Mouse (Mus musculus) natural killer cell, adult 2 months (primary cell): ENCODE data around the gene Aunip.

ENCODE experiments used
- DNase-seq, 2 experiments: peaks; one replicate each; pipeline ENCODE4 v3.0.0; 2022; ENCODE audit warnings: low spot score in 2 of 2

Gene Aunip

GRCm38 (mm10) chr4:134515614-134516013 is 4.8 kb downstream of the Aunip start:
- no peak for DNase-seq

DNA sequence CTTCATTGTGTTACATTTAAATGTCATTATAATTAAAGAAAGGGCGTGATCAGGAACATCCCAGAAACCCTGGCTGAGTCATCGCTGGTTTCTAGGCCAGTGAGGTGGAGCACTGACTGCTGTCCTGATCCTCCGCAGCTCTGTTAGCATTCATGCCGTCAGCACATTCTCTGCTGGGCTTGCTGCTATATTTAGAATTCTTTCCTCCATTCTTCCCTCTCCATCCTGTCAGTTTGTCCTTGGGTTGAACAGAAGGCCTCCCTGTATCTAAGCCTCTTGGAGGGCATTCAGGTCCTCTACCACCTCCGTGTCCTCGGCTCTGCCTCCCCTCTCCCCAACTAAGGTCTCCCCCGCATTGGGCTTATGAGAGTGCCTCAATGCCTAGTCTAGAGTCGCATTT is 6.2 kb downstream of the Aunip start:
- DNase-seq, result no peak

DNA sequence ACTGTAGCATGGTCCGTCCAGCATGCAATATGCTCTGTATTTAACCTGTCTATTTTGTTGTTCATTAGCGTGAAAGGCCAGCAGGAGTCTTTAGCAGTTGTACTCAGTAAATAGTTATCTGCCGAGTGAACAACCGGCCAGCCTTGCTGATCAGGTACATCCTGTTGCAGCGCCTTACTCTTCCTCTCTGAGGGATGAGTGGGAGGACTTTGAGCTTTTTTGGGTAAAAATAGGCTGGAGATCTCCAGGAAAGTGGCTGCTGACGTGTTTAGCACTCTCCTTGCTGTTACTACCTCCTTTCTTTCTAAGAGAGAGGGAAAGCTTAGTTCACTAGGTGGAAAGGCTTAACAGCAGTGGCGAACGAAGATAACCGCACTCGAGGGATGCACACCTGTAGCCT is 6.9 kb downstream of the Aunip start:
- DNase-seq, result no peak

- no peak for DNase-seq
Measured at GRCm38 (mm10) chr4:134518541-134518940, 7.7 kb downstream of the Aunip start.

DNA sequence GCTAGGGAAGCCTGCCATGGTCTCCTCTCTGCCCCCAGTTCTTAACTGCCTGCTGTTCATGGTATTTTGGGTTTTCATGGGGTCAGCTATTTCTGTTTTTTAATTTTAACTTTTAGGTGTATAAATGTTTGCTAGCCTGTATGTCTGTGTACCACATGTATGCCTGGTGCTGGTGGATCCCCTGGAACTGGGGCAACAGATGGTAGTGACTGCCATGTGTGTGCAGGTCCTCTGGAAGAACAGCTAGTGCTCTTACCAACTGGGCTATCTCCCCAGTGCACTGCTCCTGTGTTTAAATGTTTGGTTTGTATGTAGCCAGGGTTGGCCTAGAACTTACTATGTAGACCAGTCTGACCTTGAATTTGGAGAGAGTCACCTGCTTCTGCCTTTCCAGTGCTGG is 8.5 kb downstream of the Aunip start:
- DNase-seq, result no peak

- no peak for DNase-seq
Measured at GRCm38 (mm10) chr4:134523447-134523846, 12.6 kb downstream of the Aunip start.

GRCm38 (mm10) chr4:134525806-134526205 is 15.0 kb downstream of the Aunip start:
- DNase-seq, result no peak

DNA sequence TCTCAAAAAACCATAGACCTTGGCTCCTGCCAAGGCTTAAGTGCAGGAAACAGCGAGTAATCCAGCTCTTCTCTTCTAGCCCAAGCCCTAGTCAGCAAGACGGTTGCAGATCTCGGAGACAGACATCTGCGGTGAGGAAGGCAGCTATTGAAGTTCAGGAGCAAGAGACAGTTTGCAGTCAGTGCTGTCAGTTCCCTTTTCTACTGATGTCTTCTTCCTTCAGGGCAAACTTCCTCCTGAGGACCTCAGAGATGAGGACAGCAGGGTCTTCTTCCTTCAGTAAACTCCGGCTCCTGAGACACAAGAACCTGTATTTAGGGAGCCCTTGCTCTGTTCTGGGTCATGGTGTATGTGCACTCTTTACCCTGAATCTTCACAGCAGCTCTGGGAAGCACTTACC is 15.4 kb downstream of the Aunip start:
- DNase-seq, result no peak

DNA sequence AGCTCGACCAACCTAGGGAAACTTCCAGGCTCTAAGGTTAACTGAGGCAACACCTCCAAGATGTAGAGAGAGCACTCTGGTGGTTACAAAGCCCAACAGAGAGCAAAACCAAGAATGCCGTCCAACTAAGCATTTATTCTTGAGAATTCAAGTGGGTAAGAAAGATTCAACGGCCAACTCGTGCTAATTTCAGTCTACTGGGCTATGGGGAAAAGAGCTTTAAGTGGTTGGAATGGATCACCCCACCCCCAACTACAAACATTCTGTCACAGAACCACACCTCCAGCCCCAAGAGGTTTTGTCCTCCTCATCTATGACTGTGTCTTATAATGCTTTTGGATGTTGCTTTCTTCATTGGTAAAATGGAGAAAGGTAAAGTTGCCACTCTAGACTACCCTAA is 22.1 kb downstream of the Aunip start:
- DNase-seq, result no peak

GRCm38 (mm10) chr4:134533421-134533820 is 22.6 kb downstream of the Aunip start:
- no peak for DNase-seq

DNA sequence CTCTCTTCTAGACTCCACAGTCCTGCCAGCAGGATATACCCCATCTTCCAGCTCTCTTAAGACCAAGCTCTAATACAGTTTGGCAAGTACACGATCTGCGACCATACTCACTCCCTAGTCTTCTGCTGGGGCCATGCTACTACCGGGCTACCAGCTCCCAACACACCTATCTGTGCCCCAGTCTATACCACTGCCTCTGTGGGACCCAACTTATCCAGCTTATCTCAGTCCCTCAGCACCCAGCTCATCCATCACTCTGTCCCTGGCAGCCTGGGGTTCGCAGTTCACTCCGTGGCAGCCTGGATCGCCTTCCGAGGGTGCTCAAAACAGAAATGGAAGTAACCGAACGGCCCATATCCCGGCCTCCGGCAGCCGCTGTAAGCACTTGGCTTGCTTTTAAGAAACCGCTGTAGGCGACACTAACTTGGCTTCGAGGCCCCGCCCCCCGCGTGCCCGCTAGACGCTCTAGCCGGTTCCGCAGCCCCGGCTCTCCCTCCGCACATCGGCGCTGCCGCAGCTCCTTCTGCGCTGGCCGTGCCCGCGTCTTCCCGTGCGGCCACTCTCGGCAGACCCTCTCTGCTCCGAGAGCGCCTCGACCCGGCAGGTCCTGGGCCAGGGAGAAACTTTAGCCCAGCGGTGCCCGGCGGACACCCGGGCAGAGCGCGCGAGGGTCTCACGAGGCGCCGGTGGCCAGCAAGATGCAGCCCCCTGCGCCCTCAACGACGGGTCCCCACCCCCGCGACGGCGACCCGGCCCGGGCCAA is 23.5 kb downstream of the Aunip start:
- DNase-seq, result peak; percentile 46 to 63

DNA sequence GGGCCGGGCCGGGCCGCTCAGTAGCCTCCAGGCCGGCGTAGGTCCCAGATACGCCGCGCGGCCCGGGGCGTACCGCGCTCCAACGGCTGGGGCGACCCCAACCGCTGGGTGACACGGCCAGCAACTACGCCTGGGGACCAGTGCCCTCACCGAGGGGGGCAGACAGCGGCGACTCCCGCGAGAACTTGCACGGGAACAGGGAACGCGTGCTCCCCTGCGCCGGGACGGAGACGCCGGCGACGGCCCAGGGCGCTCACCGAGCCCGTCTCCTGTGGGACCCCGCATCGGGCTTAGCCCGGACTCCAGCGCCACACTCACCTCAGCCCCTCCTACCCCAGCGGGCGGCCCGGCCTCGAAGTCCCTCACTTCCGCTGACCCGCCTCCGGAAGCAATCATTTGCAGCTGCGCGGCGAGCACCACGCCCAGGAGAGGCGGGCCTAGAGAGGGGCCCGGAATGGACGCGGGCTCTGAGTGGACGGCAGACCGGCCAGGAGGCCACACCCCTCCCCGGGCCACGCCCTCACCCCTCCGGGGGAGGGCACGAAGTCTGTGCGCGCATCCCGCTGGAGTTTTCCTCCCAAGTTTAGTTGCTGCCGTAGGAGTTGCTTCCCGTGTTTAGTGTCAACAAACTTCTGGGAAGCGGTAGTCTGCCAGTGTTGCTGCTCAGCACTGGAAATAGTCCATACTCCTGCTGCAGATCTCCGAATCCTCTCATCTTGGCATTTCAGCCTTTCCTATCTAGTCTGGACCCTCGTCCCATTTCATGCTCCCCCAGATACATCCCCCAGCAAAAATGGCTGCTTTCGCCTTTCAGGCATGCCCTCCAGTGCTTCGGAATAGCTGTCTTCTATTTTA is 24.4 kb downstream of the Aunip start, which contains the start of gene Mtfr1l:
Gene Mtfr1l, minus strand, starts transcription at position 456 of the 855 bp plus-strand sequence.
- peak; percentile 93 to 94 for DNase-seq

GRCm38 (mm10) chr4:134535787-134536151 is 25.0 kb downstream of the Aunip start:
- DNase-seq, result no peak

GRCm38 (mm10) chr4:134538997-134539580 is 28.3 kb downstream of the Aunip start:
- no peak for DNase-seq

GRCm38 (mm10) chr4:134542726-134543125 is 31.9 kb downstream of the Aunip start:
- DNase-seq, result no peak

DNA sequence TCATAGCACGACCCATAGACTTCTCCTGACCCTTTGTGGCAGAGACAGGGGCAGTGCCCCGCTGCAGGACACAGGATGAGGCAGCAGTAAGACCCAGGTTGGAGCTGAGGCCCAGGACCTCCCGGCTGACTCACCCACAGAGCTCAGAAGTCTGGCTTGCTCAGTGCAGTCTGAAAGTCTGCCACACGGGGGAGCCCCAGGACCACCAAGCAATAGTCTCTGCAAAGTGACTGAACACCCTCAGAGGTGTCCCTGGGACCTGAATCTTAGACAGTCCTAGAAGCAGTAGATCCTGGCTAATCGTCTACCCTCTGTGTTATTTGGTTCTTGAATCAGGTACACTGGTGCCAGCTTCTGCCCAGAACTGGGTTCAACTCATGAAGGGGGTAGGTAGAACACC is 32.5 kb downstream of the Aunip start:
- DNase-seq, result peak; percentile 90 to 93

GRCm38 (mm10) chr4:134546814-134547705 is 36.3 kb downstream of the Aunip start:
- peak; percentile 56 to 74 for DNase-seq

DNA sequence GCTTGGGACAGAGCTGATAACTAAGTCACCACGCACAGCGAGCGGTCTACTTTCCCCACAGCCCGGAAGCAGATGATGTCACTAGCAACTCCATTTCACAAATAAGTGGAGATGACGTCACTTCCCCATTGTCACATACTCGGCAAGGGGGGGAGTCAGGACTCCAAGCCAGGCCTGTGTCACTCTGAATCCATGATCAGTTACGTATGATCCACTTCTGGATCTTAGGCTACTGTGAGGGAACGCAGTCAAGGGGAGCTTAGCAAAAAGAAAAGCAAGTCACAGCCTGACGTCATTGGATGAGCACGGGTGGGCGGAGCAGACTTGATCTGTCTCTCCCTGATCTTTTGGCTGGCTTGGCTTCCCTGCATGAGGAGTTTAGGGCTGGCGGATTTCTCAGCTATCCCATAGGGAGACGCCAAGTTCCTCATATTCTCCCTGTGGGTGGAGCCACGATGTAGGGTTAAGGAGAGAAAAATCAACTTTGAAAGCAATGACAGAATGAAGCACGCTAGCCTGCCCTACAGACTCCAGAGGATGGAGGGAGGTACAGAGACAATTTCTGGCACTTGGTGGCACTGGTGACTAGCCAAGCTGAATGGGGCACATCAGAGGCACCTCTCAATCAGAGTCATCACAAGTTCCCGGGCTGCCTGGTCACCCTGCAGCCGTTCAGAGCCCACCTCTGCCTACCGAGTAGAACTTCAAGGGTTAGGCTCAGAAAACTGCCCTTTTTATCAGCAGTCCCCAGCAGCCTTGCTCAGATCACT is 37.6 kb downstream of the Aunip start:
- DNase-seq, result peak; percentile 40 to 72

- no peak for DNase-seq
Measured at GRCm38 (mm10) chr4:134549899-134550298, 39.1 kb downstream of the Aunip start.

- DNase-seq, result no peak
Measured at GRCm38 (mm10) chr4:134551494-134552316, 40.9 kb downstream of the Aunip start, which contains the start of gene Selenon. Selenon (minus strand) TSS chr4:134552166.
